Mouse (Mus musculus) liver, embryonic 14.5 days (tissue): ENCODE measurements around the gene Snu13.

Experiments used
- CTCF ChIP-seq: IDR thresholded peaks from 2 replicates; pipeline ENCODE4 v1.5.1; 2016; ENCODE audit warnings: antibody characterized with exemption, low read depth, control low read depth
- EP300 ChIP-seq: IDR thresholded peaks from 2 replicates; pipeline ENCODE4 v1.6.1; 2016; ENCODE audit warnings: antibody characterized with exemption, low read depth

DNA sequence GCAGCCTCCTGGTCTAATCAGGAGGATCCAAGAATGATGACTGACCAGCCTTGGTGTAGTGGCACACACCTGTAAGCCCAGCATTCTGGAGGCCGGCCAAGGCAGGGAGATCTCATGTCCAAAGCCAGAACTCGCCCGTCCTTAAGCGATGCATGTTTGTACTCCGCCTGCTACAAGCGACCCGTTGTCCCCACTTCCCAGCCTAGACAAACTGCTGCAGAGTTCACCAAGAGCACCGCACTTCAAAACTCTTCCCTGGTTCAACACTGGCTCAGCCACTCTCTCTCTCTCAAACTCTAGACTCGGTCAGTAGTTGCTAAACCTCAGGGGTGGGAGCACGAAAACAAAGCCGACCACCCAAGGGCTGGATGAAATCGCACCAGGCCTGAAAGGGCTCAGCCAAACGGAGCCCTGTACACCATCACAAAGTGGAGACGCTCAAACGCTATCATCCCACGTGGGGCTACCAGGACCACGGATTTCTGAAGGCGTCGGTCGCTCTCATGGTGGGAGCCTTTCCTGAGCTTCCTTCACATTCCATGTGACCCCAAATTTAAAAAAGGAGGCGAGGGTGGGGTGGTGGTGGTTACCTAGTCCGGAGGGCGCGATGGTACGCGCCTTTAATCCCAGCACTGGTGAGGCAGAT is 1.0 kb downstream of the Snu13 start:
- TF ChIP-seq EP300, result no peak
- no peak for TF ChIP-seq CTCF
